Mouse (Mus musculus): Measurements from ENCODE around the gene Nle1. TPM values are rescaled to one million over a fixed set of nuclear protein-coding genes. Genes with fewer than 3 reads are reported as not detected.

Nle1 gene
- polyA plus RNA-seq, 1 experiment from 2014 or later: 20.4 TPM

- POLR2A ChIA-PET: interaction anchor here (0.7 to 1.2 kb wide), 3 partner anchors 12 to 89 kb away, joined by 3 to 5 read pairs (median 3); no protein-coding TSS in a partner anchor
- CTCF ChIA-PET: interaction anchor here (0.6 to 6.1 kb wide), 7 partner anchors 15 to 66 kb away, joined by 3 to 36 read pairs (median 4); no protein-coding TSS in a partner anchor
- H3K27me3 ChIP-seq: no peaks in the 10 kb centered on the region
- ATAC-seq: peak; percentile 79
- DNase-seq (ENCODE audit: low read depth, low spot score): no peak
- in situ Hi-C loops (cut with MboI; ENCODE audit: low pct_unique_long_range_greater_than_20kb): loop anchor here (5.0 to 25.0 kb wide), 2 partner anchors 54 to 834 kb away; partner anchors contain the start of genes Ccl2, Ccl7 and Gm17268
- TF ChIP-seq CTCF (IDR thresholded peaks at IDR 0.05): peak; percentile 82
Observed at GRCm38 (mm10) chr11:82871031-82871446, 37.2 kb downstream of the Nle1 start, which contains the start of gene Rffl. Gene Rffl (minus strand): TSS chr11:82871210.

DNA sequence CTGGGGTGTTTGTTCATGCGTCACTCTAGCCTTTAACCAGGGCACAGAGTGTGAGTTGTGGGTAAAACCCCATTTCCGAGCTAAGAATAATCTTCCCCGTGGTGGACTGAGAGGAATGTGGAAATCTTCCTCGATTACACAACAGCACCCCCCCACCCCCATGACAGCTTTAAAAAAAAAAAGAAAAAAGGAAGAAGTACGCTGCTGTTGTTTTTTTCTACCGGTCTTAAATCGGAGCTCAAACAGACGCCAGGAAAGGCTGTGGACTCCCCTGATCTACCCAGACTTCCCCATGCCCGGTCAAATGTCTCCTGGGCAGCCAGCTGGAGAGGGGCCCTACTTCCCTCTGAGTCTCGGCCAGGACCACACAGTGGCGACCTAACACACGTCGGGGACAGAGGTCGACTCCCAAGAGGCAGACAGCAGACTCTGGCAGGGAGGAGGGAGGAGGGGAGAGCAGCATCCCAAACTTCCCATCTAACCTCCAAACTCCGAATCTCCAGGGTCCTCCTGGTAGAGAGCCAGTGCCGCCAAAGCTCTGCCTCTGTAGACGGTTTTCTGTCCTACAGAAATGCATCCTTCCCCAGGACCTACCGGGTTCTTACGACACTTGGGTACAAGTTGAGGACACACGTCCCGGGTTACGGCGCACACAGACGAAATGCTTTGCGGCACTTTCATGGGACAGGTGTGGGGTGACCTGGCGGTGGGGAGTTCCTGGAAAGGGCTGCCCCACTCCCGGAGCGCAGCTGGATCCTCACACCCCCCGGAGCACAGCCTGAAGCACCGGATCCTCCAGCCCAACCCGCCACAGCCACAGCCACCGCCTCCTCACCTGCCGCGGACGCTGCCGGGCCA is 37.8 kb downstream of the Nle1 start:
- in situ Hi-C loops (cut with MboI; ENCODE audit: low pct_unique_long_range_greater_than_20kb): loop anchor here (5.0 to 25.0 kb wide), 2 partner anchors 53 to 833 kb away; partner anchors contain the start of genes Ccl2, Ccl7 and Gm17268
- no peak for TF ChIP-seq CTCF (IDR thresholded peaks at IDR 0.05)
- ATAC-seq (peak; percentile 83), DNase-seq (ENCODE audit: low read depth, low spot score) (no peak)
- POLR2A ChIA-PET: interaction anchor here (0.6 to 1.4 kb wide), 4 partner anchors 13 to 655 kb away, joined by 3 to 12 read pairs (median 4); no protein-coding TSS in a partner anchor
- no peaks in the 10 kb centered on the region for H3K27me3 ChIP-seq
- CTCF ChIA-PET: interaction anchor here (0.9 to 6.1 kb wide), 5 partner anchors 19 to 52 kb away, joined by 3 to 36 read pairs (median 5); no protein-coding TSS in a partner anchor

DNA sequence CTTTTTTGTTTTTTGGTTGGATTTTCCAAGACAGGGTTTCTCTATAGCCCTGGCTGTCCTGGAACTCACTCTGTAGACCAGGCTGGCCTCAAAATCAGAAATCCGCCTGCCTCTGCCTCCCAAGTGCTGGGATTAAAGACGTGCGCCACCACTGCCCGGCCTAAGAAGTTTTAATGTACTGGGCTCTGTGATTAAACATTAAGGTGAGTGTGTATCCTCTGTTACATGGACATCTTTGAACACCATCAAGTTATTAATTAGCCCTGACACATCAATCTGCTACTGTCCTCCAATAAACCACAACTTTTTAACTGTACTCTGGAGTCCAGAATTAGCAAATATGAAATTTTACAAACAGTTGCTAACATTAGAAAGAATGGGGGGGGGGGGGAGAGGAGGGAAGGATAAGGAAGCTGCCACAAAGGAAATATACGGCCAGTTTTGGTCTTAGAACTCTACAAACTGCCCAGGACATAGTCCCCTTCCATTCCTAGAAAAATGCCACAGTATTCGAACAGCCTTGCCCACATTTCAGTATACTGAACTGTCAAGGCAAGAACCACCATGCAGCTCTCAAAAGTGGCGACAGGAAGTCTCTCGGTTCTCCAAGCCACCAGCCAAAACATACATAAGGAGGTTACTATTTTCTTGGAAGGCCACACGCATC is 38.6 kb downstream of the Nle1 start:
- ATAC-seq: no peak
- CTCF ChIA-PET: interaction anchor here (0.9 to 6.1 kb wide), 4 partner anchors 18 to 52 kb away, joined by 3 to 36 read pairs (median 7); no protein-coding TSS in a partner anchor
- no peak for TF ChIP-seq CTCF (IDR thresholded peaks at IDR 0.05)
- DNase-seq (ENCODE audit: low read depth, low spot score): no peak
- in situ Hi-C loops (cut with MboI; ENCODE audit: low pct_unique_long_range_greater_than_20kb): loop anchor here (5.0 to 25.0 kb wide), 2 partner anchors 52 to 832 kb away; partner anchors contain the start of genes Ccl2, Ccl7 and Gm17268
- no peaks in the 10 kb centered on the region for H3K27me3 ChIP-seq
- POLR2A ChIA-PET: interaction anchor here (0.6 to 1.4 kb wide), 2 partner anchors 13 to 656 kb away, joined by 6 to 12 read pairs; no protein-coding TSS in a partner anchor

GRCm38 (mm10) chr11:82867956-82868355 is 40.3 kb downstream of the Nle1 start:
- ChIA-PET CTCF (interaction anchor here (1.2 to 6.1 kb wide), 4 partner anchors 11 to 121 kb away, joined by 3 to 36 read pairs (median 8); no protein-coding TSS in a partner anchor), POLR2A (interaction anchor here (1.2 kb wide), 1 partner anchor 20 kb away, joined by 4 read pairs; no protein-coding TSS in a partner anchor)
- TF ChIP-seq CTCF (IDR thresholded peaks at IDR 0.05): no peak
- ATAC-seq (no peak), DNase-seq (ENCODE audit: low read depth, low spot score) (no peak)
- H3K27me3 ChIP-seq: no peaks in the 10 kb centered on the region
- in situ Hi-C loops (cut with MboI; ENCODE audit: low pct_unique_long_range_greater_than_20kb): loop anchor here (25.0 kb wide), 1 partner anchor 831 kb away; the partner anchor contains the start of genes Ccl2, Ccl7 and Gm17268

DNA sequence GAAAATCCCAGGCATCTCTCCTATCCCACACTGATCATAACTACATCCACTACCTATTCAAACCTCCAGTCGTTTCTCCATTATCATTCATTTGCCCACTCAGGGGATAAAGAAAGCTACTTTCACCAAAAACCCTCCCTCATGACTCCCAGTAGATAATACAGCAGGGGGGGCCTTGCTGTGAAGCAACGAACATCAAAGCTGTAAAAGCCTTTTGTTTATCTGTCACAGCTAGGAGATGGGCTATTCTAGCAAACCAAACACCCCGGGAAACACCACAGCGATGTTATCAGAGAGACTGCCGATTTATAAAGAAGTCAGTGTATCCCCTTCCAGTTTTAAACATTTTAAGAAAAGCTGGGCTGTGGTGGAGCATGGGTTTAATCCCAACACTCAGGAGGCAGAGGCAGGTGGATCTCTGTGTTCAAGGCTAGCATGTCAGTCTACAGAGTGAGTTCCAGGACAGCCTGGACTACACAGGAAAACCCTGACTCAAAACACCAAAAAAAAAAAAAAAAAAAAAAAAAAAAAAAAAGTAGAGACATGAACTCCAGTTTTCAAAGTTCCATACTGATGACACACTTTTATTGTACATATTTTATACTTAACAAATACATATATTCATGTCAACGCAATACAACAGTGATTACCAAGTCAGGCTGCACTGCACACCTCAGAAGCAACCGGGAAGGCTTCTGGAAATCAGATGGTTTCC is 41.2 kb downstream of the Nle1 start:
- TF ChIP-seq CTCF (IDR thresholded peaks at IDR 0.05): no peak
- no peaks in the 10 kb centered on the region for H3K27me3 ChIP-seq
- ChIA-PET POLR2A (no interaction called here), CTCF (interaction anchor here (1.2 to 6.1 kb wide), 4 partner anchors 10 to 59 kb away, joined by 3 to 36 read pairs (median 9); no protein-coding TSS in a partner anchor)
- DNase-seq (ENCODE audit: low read depth, low spot score) (no peak), ATAC-seq (no peak)
- in situ Hi-C loops (cut with MboI; ENCODE audit: low pct_unique_long_range_greater_than_20kb): loop anchor here (25.0 kb wide), 1 partner anchor 830 kb away; the partner anchor contains the start of genes Ccl2, Ccl7 and Gm17268

GRCm38 (mm10) chr11:82865957-82866356 is 42.3 kb downstream of the Nle1 start:
- POLR2A ChIA-PET: interaction anchor here (0.6 kb wide), 1 partner anchor 609 kb away, joined by 4 read pairs; no protein-coding TSS in a partner anchor
- CTCF ChIA-PET: interaction anchor here (1.5 kb wide), 1 partner anchor 18 kb away, joined by 4 read pairs; no protein-coding TSS in a partner anchor
- TF ChIP-seq CTCF (IDR thresholded peaks at IDR 0.05): no peak
- in situ Hi-C loops (cut with MboI; ENCODE audit: low pct_unique_long_range_greater_than_20kb): loop anchor here (25.0 kb wide), 1 partner anchor 829 kb away; the partner anchor contains the start of genes Ccl2, Ccl7 and Gm17268
- ATAC-seq (no peak), DNase-seq (ENCODE audit: low read depth, low spot score) (no peak)
- H3K27me3 ChIP-seq: no peaks in the 10 kb centered on the region

GRCm38 (mm10) chr11:82863488-82863931 is 44.7 kb downstream of the Nle1 start:
- in situ Hi-C loops (cut with MboI; ENCODE audit: low pct_unique_long_range_greater_than_20kb): loop anchor here (25.0 kb wide), 1 partner anchor 826 kb away; the partner anchor contains the start of genes Ccl2, Ccl7 and Gm17268
- H3K27me3 ChIP-seq: no peaks in the 10 kb centered on the region
- no peak for TF ChIP-seq CTCF (IDR thresholded peaks at IDR 0.05)
- CTCF ChIA-PET: interaction anchor here (0.8 kb wide), 1 partner anchor 18 kb away, joined by 3 read pairs; no protein-coding TSS in a partner anchor
- POLR2A ChIA-PET: no interaction called here
- no peak for DNase-seq (ENCODE audit: low read depth, low spot score)
- no peak for ATAC-seq

DNA sequence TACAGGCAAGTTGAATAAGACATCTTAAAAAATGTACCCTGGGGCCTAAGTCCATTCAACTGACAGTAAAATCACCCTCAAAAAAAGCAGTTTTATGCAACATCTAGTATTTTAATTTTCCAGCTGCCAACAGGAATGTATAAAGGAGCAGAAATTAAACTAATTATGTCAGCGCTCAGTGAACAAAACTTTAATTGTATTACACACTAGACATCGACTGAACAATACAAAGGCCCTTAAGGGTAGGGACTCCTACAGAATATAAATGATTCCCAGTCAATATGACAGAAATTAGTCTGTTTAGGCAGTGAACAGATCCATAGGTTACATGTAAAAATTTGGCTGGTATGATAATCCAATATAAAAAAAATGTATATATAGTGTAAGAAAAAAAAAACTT is 45.2 kb downstream of the Nle1 start:
- POLR2A ChIA-PET: no interaction called here
- H3K27me3 ChIP-seq: no peaks in the 10 kb centered on the region
- CTCF ChIA-PET: no interaction called here
- DNase-seq (ENCODE audit: low read depth, low spot score): no peak
- in situ Hi-C loops (cut with MboI; ENCODE audit: low pct_unique_long_range_greater_than_20kb): loop anchor here (25.0 kb wide), 1 partner anchor 826 kb away; the partner anchor contains the start of genes Ccl2, Ccl7 and Gm17268
- TF ChIP-seq CTCF (IDR thresholded peaks at IDR 0.05): no peak
- no peak for ATAC-seq

DNA sequence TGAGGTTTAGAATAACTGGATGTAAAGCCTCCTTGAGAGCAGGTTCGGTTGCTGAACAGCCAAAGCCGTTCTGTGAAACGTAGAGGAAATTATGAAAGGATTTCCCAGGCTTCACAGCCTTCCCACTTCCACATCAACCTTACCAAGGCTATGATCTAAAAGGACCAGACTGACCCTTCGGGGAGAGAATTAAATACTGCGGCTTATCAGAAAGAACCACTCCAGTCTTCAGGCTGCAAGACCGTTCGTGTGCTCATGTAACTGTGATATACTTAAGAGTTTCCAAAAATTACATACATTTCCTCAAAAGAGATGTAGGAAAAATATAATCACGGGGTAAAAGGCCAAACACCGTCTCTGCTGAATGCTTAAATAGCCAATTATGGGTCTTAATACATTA is 45.6 kb downstream of the Nle1 start:
- in situ Hi-C loops (cut with MboI; ENCODE audit: low pct_unique_long_range_greater_than_20kb): loop anchor here (25.0 kb wide), 1 partner anchor 825 kb away; the partner anchor contains the start of genes Ccl2, Ccl7 and Gm17268
- CTCF ChIA-PET: no interaction called here
- POLR2A ChIA-PET: no interaction called here
- no peak for DNase-seq (ENCODE audit: low read depth, low spot score)
- no peak for TF ChIP-seq CTCF (IDR thresholded peaks at IDR 0.05)
- H3K27me3 ChIP-seq: no peaks in the 10 kb centered on the region
- ATAC-seq: no peak
